Mouse (Mus musculus): ENCODE data around the gene Prkca.

- TF ChIP-seq CTCF (IDR thresholded peaks at IDR 0.05; ENCODE audit: extremely low read depth, insufficient read depth, low read length) = no peak
- no peak for TF ChIP-seq POLR2A (IDR thresholded peaks at IDR 0.05; ENCODE audit: extremely low read depth, insufficient read depth, low read length)
These were observed 106.8 kb downstream of the Prkca start for GRCm38 (mm10) chr11:108236754-108237428.
